Mouse (Mus musculus): ENCODE data around the gene Tspan10. TPM values are rescaled to one million over a fixed set of nuclear protein-coding genes. Genes with fewer than 3 reads are reported as not detected.

Tspan10 gene
- polyA plus RNA-seq, 1 experiment from 2014 or later, result not detected

GRCm38 (mm10) chr11:120491317-120492023 lies 49.0 kb downstream of the Tspan10 start, which contains the start of gene Slc25a10:
Slc25a10 (plus strand) TSS chr11:120491840.
- H3K27ac ChIP-seq (ENCODE audit: low read length), result peak within 1 kb of the TSS; percentile 83
- peak within 1 kb of the TSS; percentile 78 for H3K9ac ChIP-seq (replicated peaks; ENCODE audit: low read depth, low read length)
- H3K4me1 ChIP-seq (ENCODE audit: control insufficient read depth, insufficient read depth, low read length), result peaks cover 22% of the 10 kb centered on the region
- H3K4me2 ChIP-seq (replicated peaks; ENCODE audit: low read depth, low read length), result peak within 1 kb of the TSS; percentile 91
- under 1% methylated on average over 35 of the region's 35 CpGs for WGBS
- peak; percentile 88 for ATAC-seq (ENCODE audit: insufficient number of reproducible peaks, insufficient read depth, low FRiP score, low read depth)
- no peaks in the 10 kb centered on the region for H3K9me3 ChIP-seq (ENCODE audit: control insufficient read depth, low read depth, low read length)
- peak within 1 kb of the TSS; percentile 91 for H3K4me3 ChIP-seq (ENCODE audit: low read depth, low read length)
- H3K27me3 ChIP-seq (ENCODE audit: control insufficient read depth, insufficient read depth, low read length), result no peaks in the 10 kb centered on the region
- peaks cover 55% of the 10 kb centered on the region for H3K36me3 ChIP-seq (ENCODE audit: control insufficient read depth, insufficient read depth, low read length)

- H3K4me1 ChIP-seq (ENCODE audit: control insufficient read depth, insufficient read depth, low read length), result peaks cover 22% of the 10 kb centered on the region
- peaks cover 55% of the 10 kb centered on the region for H3K36me3 ChIP-seq (ENCODE audit: control insufficient read depth, insufficient read depth, low read length)
- H3K27ac ChIP-seq (ENCODE audit: low read length), result peak overlapping the region; percentile 83
- ATAC-seq (ENCODE audit: insufficient number of reproducible peaks, insufficient read depth, low FRiP score, low read depth), result peak; percentile 14; the same call in 1 of the 2 replicates
- peak overlapping the region; percentile 78 for H3K9ac ChIP-seq (replicated peaks; ENCODE audit: low read depth, low read length)
- H3K4me3 ChIP-seq (ENCODE audit: low read depth, low read length), result peak overlapping the region; percentile 91
- peak overlapping the region; percentile 91 for H3K4me2 ChIP-seq (replicated peaks; ENCODE audit: low read depth, low read length)
- WGBS, result under 1% methylated on average over 47 of the region's 48 CpGs
- no peaks in the 10 kb centered on the region for H3K9me3 ChIP-seq (ENCODE audit: control insufficient read depth, low read depth, low read length)
- H3K27me3 ChIP-seq (ENCODE audit: control insufficient read depth, insufficient read depth, low read length), result no peaks in the 10 kb centered on the region
These were observed 49.8 kb downstream of the Tspan10 start for GRCm38 (mm10) chr11:120492024-120492877.

GRCm38 (mm10) chr11:120492878-120493203 lies 50.4 kb downstream of the Tspan10 start:
- H3K4me2 ChIP-seq (replicated peaks; ENCODE audit: low read depth, low read length), result peak overlapping the region; percentile 91
- peak overlapping the region; percentile 83; the same call in 1 of the 2 replicates for H3K27ac ChIP-seq (ENCODE audit: low read length)
- WGBS, result 26% methylated on average over 3 of the region's 3 CpGs
- H3K27me3 ChIP-seq (ENCODE audit: control insufficient read depth, insufficient read depth, low read length), result no peaks in the 10 kb centered on the region
- no peak overlapping the region for H3K9ac ChIP-seq (replicated peaks; ENCODE audit: low read depth, low read length)
- no peaks in the 10 kb centered on the region for H3K9me3 ChIP-seq (ENCODE audit: control insufficient read depth, low read depth, low read length)
- peaks cover 22% of the 10 kb centered on the region for H3K4me1 ChIP-seq (ENCODE audit: control insufficient read depth, insufficient read depth, low read length)
- peaks cover 49% of the 10 kb centered on the region for H3K36me3 ChIP-seq (ENCODE audit: control insufficient read depth, insufficient read depth, low read length)
- peak overlapping the region; percentile 91 for H3K4me3 ChIP-seq (ENCODE audit: low read depth, low read length)
- ATAC-seq (ENCODE audit: insufficient number of reproducible peaks, insufficient read depth, low FRiP score, low read depth), result no peak

GRCm38 (mm10) chr11:120493351-120493750 lies 50.9 kb downstream of the Tspan10 start:
- ATAC-seq (ENCODE audit: insufficient number of reproducible peaks, insufficient read depth, low FRiP score, low read depth), result no peak
- Histone ChIP-seq H3K4me3 (ENCODE audit: low read depth, low read length) (peak overlapping the region; percentile 91), H3K4me2 (replicated peaks; ENCODE audit: low read depth, low read length) (peak overlapping the region; percentile 91), H3K36me3 (ENCODE audit: control insufficient read depth, insufficient read depth, low read length) (peaks cover 47% of the 10 kb centered on the region), H3K4me1 (ENCODE audit: control insufficient read depth, insufficient read depth, low read length) (peaks cover 22% of the 10 kb centered on the region), H3K27me3 (ENCODE audit: control insufficient read depth, insufficient read depth, low read length) (no peaks in the 10 kb centered on the region), H3K27ac (ENCODE audit: low read length) (no peak overlapping the region; the same call in 1 of the 2 replicates), H3K9ac (replicated peaks; ENCODE audit: low read depth, low read length) (no peak overlapping the region), H3K9me3 (ENCODE audit: control insufficient read depth, low read depth, low read length) (no peaks in the 10 kb centered on the region)
- whole genome bisulfite sequencing, result 44% methylated on average over 3 of the region's 3 CpGs

GRCm38 (mm10) chr11:120493911-120494310 lies 51.5 kb downstream of the Tspan10 start:
- WGBS, result 75% methylated on average over 3 of the region's 3 CpGs
- no peaks in the 10 kb centered on the region for H3K27me3 ChIP-seq (ENCODE audit: control insufficient read depth, insufficient read depth, low read length)
- H3K27ac ChIP-seq (ENCODE audit: low read length), result no peak overlapping the region
- no peaks in the 10 kb centered on the region for H3K9me3 ChIP-seq (ENCODE audit: control insufficient read depth, low read depth, low read length)
- no peak overlapping the region for H3K9ac ChIP-seq (replicated peaks; ENCODE audit: low read depth, low read length)
- no peak overlapping the region for H3K4me3 ChIP-seq (ENCODE audit: low read depth, low read length)
- peaks cover 22% of the 10 kb centered on the region for H3K4me1 ChIP-seq (ENCODE audit: control insufficient read depth, insufficient read depth, low read length)
- H3K36me3 ChIP-seq (ENCODE audit: control insufficient read depth, insufficient read depth, low read length), result peaks cover 47% of the 10 kb centered on the region
- H3K4me2 ChIP-seq (replicated peaks; ENCODE audit: low read depth, low read length), result peak overlapping the region; percentile 91; the same call in 1 of the 2 replicates
- ATAC-seq (ENCODE audit: insufficient number of reproducible peaks, insufficient read depth, low FRiP score, low read depth), result no peak

Other genes with a start within 250 kb of the Tspan10 start
- 12.2 and 13.4 TPM in 2 replicates for gene Bahcc1, start 209.7 kb upstream of the Tspan10 start, polyA plus RNA-seq (2014; fragmentation: Nextera tagmentation; extraction: Ambion mirVana)
- 2,902 and 3,014 TPM in 2 replicates for gene Actg1, start 94.1 kb upstream of the Tspan10 start, polyA plus RNA-seq (2014; fragmentation: Nextera tagmentation; extraction: Ambion mirVana)
- 0.30 and 0.59 TPM in 2 replicates for gene Fscn2, start 81.1 kb upstream of the Tspan10 start, polyA plus RNA-seq (2014; fragmentation: Nextera tagmentation; extraction: Ambion mirVana)
- 35.7 and 40.2 TPM in 2 replicates for gene Faap100, start 63.9 kb upstream of the Tspan10 start, polyA plus RNA-seq (2014; fragmentation: Nextera tagmentation; extraction: Ambion mirVana)
- 32.9 and 37.0 TPM in 2 replicates for gene Nploc4, start 4.9 kb upstream of the Tspan10 start, polyA plus RNA-seq (2014; fragmentation: Nextera tagmentation; extraction: Ambion mirVana)
- gene Pde6g, start 10.9 kb downstream of the Tspan10 start, polyA plus RNA-seq (2014; fragmentation: Nextera tagmentation; extraction: Ambion mirVana), result 0.21 TPM in 1 of 2 replicates, not detected in the other
- gene Oxld1, start 15.4 kb downstream of the Tspan10 start, polyA plus RNA-seq (2014; fragmentation: Nextera tagmentation; extraction: Ambion mirVana), result 15.0 and 15.3 TPM in 2 replicates
- gene Ccdc137, start 15.5 kb downstream of the Tspan10 start, polyA plus RNA-seq (2014; fragmentation: Nextera tagmentation; extraction: Ambion mirVana), result 30.9 and 31.1 TPM in 2 replicates
- 43.3 and 49.4 TPM in 2 replicates for gene Arl16, start 25.0 kb downstream of the Tspan10 start, polyA plus RNA-seq (2014; fragmentation: Nextera tagmentation; extraction: Ambion mirVana)
- 150 and 153 TPM in 2 replicates for gene Mrpl12, start 42.0 kb downstream of the Tspan10 start, polyA plus RNA-seq (2014; fragmentation: Nextera tagmentation; extraction: Ambion mirVana)
- 66.5 and 75.1 TPM in 2 replicates for gene Slc25a10, start 49.2 kb downstream of the Tspan10 start, polyA plus RNA-seq (2014; fragmentation: Nextera tagmentation; extraction: Ambion mirVana)
- gene Gcgr, start 88.1 kb downstream of the Tspan10 start, polyA plus RNA-seq (2014; fragmentation: Nextera tagmentation; extraction: Ambion mirVana), result 1.2 and 1.9 TPM in 2 replicates
- 229 and 239 TPM in 2 replicates for gene Mcrip1, start 107.1 kb downstream of the Tspan10 start, polyA plus RNA-seq (2014; fragmentation: Nextera tagmentation; extraction: Ambion mirVana)
- not detected in 2 replicates for gene Ppp1r27, start 108.5 kb downstream of the Tspan10 start, polyA plus RNA-seq (2014; fragmentation: Nextera tagmentation; extraction: Ambion mirVana)
- 768 and 850 TPM in 2 replicates for gene P4hb, start 130.6 kb downstream of the Tspan10 start, polyA plus RNA-seq (2014; fragmentation: Nextera tagmentation; extraction: Ambion mirVana)
- gene Arhgdia, start 139.0 kb downstream of the Tspan10 start, polyA plus RNA-seq (2014; fragmentation: Nextera tagmentation; extraction: Ambion mirVana), result 575 and 578 TPM in 2 replicates
- gene Alyref, start 155.7 kb downstream of the Tspan10 start, polyA plus RNA-seq (2014; fragmentation: Nextera tagmentation; extraction: Ambion mirVana), result 314 and 411 TPM in 2 replicates
- 234 and 267 TPM in 2 replicates for gene Anapc11, start 155.8 kb downstream of the Tspan10 start, polyA plus RNA-seq (2014; fragmentation: Nextera tagmentation; extraction: Ambion mirVana)
- gene Npb, start 165.8 kb downstream of the Tspan10 start, polyA plus RNA-seq (2014; fragmentation: Nextera tagmentation; extraction: Ambion mirVana), result 13.0 and 13.7 TPM in 2 replicates
- gene Pcyt2, start 175.3 kb downstream of the Tspan10 start, polyA plus RNA-seq (2014; fragmentation: Nextera tagmentation; extraction: Ambion mirVana), result 119 and 135 TPM in 2 replicates
- gene Sirt7, start 182.6 kb downstream of the Tspan10 start, polyA plus RNA-seq (2014; fragmentation: Nextera tagmentation; extraction: Ambion mirVana), result 31.1 and 36.1 TPM in 2 replicates
- gene Mafg, start 191.0 kb downstream of the Tspan10 start, polyA plus RNA-seq (2014; fragmentation: Nextera tagmentation; extraction: Ambion mirVana), result 21.2 and 25.0 TPM in 2 replicates
- 28.1 and 28.6 TPM in 2 replicates for gene Pycr1, start 201.1 kb downstream of the Tspan10 start, polyA plus RNA-seq (2014; fragmentation: Nextera tagmentation; extraction: Ambion mirVana)
- gene Myadml2, start 205.5 kb downstream of the Tspan10 start, polyA plus RNA-seq (2014; fragmentation: Nextera tagmentation; extraction: Ambion mirVana), result not detected in 2 replicates
- gene Notum, start 218.5 kb downstream of the Tspan10 start, polyA plus RNA-seq (2014; fragmentation: Nextera tagmentation; extraction: Ambion mirVana), result 14.0 and 14.2 TPM in 2 replicates
- gene Aspscr1, start 230.3 kb downstream of the Tspan10 start, polyA plus RNA-seq (2014; fragmentation: Nextera tagmentation; extraction: Ambion mirVana), result 115 and 116 TPM in 2 replicates